Mouse (Mus musculus): ENCODE data around the gene Taz. TPM values are rescaled to one million over a fixed set of nuclear protein-coding genes. Genes with fewer than 3 reads are reported as not detected.
A peak's percentile ranks its signal among the peaks of the same experiment; 100 is the strongest.

Taz gene
- total RNA-seq, 2 experiments from 2014 or later, result 48.4 to 51.9 TPM

DNA sequence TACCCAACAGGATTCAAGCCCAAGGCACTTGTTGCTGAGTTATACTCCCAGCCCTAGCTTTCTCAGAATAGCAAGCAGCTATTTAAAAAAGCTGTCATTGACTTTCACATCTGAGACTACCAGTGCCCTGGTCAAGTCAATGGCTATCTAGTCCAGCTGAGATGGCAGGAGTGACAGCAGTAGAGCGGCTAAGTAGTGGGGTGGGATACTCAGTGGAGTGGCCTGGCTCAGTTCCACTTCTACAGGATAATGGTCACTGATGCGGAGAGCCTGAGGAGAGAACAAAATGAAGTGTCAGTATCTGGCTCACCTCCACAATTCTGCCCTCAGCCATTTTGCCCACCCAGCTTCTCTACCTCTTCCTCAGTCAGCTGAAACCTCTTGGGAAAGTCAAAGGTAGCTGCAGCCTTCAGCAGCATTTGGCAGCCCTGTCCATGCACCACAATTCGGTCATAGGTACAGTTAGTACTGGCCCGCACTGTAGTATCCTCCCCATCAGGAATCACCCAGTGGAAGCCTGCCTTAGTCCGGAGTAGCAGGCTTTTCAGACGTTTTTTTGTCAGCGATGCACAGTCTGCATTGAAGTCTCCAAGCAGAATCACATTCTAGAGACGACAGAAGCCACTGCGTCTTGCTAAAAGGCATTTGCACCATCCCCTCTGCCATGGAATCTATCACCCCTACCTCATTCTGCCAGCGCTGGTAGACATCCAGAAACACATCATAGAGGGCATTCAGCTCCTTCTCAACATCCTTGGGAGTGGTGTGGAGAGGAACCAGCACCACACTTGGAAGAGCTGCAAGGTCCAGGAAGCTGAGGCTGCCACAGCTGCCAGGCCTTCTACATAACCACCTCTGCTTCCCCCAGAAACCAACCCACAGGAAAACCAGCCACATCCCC, 8.0 kb upstream of the Taz start:
- no peak for DNase-seq
- intact Hi-C loops (cut with DNase I), result no loop called here

DNA sequence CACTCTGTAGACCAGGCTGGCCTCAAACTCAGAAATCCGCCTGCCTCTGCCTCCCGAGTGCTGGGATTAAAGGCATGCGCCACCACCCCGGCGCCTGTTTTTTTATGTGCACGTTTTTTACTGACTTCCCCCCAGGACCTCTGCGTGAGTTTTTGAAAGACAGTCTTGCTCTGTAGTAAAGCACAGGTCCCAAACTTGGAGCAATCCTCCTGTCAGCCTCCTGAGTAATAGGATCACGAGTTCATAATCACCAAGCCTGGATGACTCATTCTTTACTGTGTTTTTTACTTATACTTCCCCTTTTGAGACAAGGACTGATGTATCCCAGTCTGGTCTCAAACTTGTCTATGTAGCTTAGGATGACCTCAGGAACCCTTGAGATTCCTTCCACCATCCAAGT, 3.8 kb upstream of the Taz start:
- intact Hi-C loops (cut with DNase I), result no loop called here
- no peak for DNase-seq

DNA sequence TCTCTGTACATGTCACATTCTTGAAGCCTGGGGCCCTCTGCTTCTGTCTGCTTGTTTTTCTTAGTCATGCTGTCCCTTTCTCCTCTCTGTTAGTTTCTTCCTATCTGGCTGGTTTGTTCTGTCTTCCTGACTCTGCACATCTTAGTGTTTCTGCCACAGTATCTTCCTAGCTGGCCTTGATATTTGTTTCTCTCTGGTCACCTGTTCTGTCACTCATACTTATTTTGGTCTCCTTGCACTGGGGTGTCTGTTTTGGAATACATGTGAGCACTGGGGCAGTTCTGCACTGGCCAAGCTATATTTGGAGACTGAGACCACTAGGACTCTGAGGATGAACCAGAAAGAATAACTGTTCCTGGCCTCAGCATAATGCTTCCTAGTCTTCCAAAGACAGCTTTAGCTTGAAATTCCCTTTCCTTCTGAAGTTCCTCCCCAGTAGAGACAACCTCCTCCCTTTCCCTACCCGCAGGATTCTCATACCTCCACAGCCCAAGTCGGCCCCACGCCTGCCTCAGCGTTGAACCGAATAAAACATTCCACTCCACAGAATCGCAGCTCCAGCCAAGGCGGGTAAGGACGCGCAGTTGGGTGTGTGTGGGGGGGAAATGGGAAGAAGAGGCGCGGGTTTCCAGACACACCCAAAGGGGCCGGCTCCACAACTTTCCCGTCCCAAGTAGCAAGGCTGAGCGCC, 526 bp upstream of the Taz start:
- intact Hi-C loops (cut with DNase I), result no loop called here
- DNase-seq, result no peak

DNA sequence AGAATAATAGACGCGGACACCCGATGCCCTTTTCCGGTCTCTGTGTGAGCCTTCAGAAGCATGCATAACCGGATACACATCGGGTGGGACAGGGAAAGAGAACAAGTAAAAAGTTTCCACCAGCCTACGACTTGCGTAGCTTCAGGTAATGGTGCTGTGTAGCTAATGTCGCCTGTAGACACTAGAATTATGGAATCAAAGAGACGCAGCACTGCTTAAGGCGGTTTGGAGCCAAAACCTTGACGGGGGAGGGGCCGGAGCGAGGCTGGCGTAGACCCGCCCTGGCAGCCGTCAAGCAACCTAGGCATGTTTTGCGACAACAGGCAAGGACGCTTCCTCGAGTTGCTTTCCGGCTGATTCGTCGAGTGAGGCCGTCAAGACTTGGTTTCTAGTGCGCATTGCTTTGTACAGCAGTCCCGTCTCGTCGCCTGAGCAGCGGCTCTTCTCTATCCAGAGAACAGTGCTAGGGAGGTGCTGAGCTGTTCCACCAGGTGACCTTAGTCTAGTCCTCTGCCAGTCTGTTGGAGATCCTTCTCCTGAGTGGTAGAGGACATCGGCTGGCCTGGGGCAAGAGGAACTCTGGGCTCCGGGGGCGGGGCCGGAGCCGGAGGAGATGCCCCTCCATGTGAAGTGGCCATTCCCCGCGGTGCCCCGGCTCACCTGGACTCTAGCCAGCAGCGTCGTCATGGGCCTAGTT, 831 bp downstream of the Taz start:
- intact Hi-C loops (cut with DNase I), result no loop called here

DNA sequence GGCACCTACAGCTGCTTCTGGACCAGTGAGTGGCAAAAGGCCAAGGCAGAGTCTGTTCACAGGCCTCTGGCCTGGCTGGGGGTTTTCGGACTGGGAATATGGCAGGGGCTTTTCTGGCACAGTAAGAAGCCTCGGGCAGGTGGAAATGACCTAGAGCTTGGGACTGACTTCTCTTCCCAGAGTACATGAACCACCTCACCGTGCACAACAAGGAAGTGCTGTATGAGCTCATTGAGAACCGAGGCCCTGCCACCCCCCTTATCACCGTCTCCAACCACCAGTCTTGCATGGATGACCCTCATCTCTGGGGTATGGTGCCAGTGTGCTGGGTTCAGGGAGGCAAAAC, 1.4 kb downstream of the Taz start:
- intact Hi-C loops (cut with DNase I), result no loop called here
- no peak for DNase-seq

More for the DNA sequence above, 831 bp downstream of the Taz start:
- peak; percentile 79 to 82 for DNase-seq

DNA sequence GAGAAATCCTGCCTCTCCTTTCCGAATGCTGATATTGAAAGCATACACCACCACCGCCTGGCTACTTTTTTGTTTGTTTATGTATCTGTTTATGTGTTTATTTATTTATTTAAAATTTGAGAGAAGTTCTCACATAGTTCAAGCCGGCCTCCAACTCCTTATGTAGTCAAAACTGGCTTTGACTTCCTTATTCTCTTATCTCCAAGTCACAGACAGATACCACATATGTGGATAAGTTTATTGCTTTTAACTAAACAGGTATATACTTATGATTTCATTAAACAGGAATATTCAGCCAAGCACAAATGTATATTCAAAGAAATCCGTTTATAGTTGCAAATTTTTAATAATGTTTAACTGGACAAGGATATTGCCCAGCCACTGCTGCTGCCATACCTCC, 11.7 kb downstream of the Taz start:
- intact Hi-C loops (cut with DNase I), result no loop called here
- DNase-seq, result no peak

DNA sequence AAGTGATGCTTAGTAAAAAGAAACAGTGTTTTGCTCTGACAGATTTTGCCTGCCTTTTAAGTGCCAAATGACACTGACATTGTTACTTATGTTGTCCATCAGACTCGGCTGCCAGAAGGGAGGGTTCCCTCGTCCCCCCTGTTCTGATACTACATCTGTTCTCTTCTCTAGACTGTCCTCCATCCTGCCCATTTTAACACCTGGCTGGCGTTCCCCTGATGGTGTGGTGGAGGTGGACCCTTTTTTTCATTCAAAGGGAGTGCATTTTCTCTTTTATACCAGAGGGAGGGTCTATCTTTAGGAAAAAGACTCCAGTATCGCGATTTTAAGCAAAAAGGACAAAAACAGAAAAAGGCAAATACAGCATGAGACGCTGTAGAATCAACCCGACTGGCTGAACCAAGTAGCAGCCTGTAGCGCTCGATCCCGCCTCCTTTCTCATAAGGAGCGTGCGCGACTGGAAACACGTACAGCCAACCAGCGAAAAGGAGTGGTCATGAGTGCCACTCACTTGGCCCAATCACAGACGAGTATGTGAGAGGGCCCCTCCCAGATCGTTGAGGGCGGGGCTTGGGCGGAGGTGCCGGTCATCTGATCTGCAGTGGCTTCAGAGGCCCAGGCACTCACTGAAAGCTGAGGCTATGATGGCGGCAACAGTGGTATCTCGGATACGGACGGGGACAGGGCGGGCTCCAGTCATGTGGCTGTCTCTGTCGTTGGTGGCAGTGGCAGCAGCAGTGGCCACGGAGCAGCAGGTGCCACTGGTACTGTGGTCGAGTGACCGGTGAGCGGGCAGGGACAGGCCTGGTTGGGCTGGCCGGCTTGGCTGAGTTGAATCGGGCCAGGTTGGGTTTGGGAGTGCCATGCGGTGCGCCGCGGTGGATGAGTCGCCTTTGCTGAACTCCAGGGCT, 15.1 kb downstream of the Taz start, which contains the start of gene Atp6ap1:
TSS of gene Atp6ap1 (plus strand) at position 560 of the 911 bp plus-strand sequence.
- intact Hi-C loops (cut with DNase I), result no loop called here

DNA sequence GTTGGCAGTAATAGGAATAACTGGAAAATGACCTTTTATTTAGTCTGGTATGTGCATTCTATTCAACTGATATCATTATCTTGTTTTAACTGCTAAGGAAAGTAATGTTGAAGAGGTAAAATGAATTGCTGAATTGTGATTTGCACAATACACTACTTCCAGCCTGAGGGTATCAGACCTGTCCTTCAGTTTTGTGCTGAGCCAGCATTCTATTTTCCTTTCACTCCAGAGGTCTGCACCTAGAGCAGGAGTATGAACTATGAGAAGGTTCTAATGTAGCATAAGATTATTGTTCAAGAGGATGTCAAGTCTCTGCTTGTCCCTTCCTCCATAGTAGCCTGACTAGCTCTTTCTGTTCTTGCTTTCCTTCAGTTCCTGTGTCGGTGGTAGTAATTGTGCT, 16.6 kb downstream of the Taz start:
- no peak for DNase-seq
- intact Hi-C loops (cut with DNase I), result no loop called here

More for the DNA sequence above, 15.1 kb downstream of the Taz start, which contains the start of gene Atp6ap1:
- DNase-seq, result peak; percentile 87 to 94

DNA sequence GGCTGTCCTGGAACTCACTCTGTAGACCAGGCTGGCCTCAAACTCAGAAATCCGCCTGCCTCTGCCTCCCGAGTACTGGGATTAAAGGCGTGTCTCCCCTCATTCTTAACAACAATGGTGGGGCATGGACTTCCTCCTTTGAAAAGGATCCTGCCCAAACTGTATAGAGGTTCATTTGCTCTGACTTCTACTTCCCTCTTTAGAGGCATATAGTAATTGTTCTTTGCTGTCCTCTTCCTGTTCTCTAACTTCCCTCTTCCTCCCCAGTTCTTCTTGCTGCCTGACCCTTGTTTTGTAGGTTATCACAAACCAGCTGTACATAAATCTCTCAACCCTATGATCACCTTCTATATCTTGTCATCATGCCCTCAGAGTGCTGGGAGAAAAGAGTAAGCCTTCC, 18.0 kb downstream of the Taz start:
- DNase-seq, result no peak
- intact Hi-C loops (cut with DNase I), result no loop called here

DNA sequence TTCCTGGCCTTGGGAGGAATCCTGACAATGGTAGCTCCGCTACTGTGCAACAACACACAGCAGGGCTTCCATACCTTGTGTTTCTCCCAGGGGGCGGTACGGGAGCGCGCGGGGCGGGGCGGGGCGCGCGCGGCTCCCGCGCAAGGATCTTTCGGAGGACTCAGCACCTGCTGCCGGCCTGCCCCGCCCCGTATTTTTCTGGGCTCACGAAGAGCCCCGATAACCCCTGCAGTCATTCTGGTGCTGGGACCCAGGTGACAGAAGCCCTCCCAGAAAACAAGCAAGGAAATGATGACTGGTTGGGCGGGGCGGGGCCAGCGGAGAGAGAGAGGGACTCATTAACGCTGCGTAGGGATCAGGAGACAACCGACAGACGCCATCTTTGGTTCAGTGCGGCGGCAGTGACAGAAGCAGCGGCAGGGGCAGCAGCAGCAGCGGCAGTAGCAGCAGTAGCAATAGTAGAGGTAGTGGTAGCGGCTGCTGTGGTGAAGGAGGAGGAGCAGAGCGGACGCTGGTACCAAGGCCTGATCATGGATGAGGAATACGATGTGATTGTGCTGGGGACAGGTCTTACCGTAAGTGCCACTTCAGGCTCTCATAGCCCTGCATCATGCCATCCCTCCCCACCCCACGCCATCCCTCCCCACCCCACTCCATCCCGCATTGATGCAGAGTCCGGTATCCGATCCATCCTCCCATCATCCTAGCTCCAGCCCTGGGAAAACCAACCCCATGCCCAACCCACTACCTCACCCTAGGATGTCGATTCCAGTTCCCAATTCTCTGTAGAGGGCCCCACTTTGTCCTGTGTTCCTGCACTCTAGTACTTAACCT, 23.4 kb downstream of the Taz start, which contains the start of gene Gdi1:
TSS of gene Gdi1 (plus strand) at position 132 of the 834 bp plus-strand sequence.
- peak; percentile 75 to 84 for DNase-seq
- intact Hi-C loops (cut with DNase I), result no loop called here

DNA sequence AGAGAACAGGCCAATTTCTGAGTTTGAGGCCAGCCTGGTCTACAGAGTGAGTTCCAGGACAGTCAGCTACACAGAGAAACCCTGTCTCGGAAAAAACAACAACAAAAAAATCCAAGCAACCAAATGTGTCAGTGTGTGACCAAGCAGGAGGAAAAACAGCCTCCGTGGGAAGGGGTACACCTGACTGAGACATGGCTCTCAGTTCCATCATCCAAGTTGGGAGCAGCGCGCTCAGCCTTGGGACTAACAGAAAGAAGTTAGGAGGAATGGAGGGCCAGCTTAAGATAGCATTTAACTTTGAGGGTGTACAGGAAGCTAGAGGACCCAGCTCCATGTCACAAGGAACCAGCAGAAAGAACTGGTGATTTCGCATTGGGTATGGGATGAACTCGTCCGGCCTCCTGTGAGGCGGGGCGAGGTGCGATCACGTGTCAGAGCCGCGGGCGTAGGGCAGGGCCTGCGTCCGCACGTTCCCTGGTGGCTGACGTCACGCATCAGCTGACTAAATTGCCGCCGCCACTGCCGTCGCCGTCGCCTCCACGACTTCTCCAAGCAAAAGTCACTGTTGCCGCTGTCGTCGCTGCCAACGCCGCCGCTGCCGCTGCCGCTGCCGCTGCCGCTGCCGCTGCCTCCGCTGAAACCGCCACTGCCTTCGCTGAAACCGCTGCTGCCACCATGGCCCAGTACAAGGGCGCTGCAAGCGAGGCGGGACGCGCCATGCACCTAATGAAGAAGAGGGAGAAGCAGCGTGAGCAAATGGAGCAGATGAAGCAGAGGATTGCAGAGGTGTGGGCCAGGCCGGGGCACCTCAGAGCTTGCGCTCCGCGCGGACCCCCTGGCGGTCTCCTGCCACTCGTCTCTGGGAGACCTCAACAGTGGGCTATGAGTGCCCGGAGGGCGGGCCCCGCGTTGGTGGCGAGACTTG, 31.1 kb downstream of the Taz start, which contains the start of gene Fam50a:
TSS of gene Fam50a (plus strand) at position 494 of the 925 bp plus-strand sequence.
- intact Hi-C loops (cut with DNase I), result loop anchor here (5.0 kb wide), 1 partner anchor 54 kb away; no protein-coding TSS in a partner anchor
- DNase-seq, result peak; percentile 81 to 82

DNA sequence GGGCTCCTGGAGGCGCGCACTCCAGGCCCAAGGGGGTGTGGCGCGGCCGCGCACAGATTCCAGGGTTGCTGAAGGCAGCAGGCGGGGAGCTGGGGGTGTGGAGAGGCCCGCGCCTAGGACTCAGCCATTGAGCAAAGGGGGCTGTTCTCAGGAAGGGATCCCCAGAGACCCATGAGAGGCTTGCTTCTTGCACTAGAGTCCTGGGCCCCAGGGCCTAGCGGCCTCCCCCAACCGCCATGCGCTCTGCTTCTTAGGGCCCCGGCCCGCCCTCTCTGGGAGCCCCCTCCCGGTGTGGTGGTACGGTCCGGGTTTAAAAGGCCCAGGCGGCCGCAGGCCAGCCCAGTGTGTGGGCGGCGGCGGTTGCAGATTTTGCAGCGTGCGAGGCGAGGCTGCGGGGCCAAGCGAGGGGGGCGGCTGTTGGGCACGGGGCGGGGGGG, 47.0 kb downstream of the Taz start, which contains the start of gene Plxna3:
TSS of gene Plxna3 (plus strand) at position 342 of the 437 bp plus-strand sequence.
- peak; percentile 65 to 79 for DNase-seq
- intact Hi-C loops (cut with DNase I), result no loop called here

DNA sequence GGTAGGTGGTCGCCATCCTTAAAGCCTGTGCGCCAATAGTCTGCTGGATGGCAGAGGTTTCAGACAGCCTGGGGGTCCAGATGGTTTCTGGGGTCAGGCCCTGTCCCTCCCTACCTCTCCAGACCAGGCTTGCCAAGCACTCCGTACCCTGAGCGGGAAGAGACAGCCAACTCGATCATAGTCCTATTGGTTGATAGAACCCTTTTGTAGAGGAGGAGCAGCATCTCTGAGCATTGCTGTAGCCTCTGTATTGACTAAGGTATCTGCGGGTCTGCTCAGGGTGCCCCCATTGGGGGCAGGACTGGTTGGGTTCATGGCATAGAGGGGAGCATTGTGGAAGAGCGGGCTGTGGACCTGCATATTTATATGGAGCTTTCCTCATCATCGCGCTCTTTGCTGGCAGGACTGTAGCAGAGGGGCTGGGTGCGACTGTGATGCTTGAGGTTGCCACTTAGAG, 47.5 kb downstream of the Taz start:
- intact Hi-C loops (cut with DNase I), result no loop called here
- DNase-seq, result no peak

DNA sequence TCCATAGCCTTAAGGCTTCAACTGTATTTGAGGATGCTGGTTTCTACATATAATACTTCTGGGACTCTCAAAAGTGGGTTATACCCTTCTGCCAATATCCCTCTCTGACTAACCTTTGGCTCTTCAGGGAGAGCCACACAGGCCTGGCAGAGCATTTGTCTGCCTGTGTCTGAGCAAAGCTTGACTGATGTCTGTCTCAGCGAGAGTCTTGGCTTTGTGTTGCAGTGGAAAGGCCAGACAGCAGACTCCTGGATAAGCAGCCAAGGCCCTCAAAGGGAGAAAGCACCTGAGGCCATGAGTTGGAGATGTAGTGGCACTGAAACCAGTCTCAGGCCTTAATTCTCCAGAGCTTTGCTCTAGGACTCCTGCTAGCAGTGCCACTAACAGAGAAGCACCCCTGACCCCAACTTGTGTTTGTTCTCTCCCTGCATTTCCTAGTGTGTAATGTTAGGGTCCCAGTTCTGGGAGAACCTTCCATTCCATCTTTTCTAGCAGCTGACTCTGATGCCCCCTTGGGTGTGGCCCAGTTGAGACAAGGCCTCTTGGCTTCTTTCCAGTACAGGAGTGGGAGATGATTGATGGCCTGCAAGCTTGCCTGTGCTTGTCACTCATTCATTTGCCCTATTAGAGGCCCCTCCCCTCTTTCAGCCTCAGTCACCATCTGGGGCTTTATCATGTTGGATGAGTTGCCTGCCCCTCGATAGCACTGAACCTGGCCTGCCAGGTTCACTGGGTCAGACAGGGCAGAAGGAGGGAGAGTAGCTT, 48.6 kb downstream of the Taz start:
- no peak for DNase-seq
- intact Hi-C loops (cut with DNase I), result no loop called here
